Mouse (Mus musculus) embryonic facial prominence, embryonic 13.5 days (tissue): Measurements from ENCODE around the gene Cgref1. TPM values are rescaled to one million over a fixed set of nuclear protein-coding genes. Genes with fewer than 3 reads are reported as not detected.
A peak's percentile ranks its signal among the peaks of the same experiment; 100 is the strongest.

Experiments used
- ATAC-seq: fragments of 200-750 bp; cut with Nextera tagmentation; 2 replicates; pipeline ENCODE4 v1.8.0; 2017; ENCODE audit warnings: low read depth; ENCODE audit not compliant: insufficient number of reproducible peaks, insufficient read depth, low FRiP score, low TSS enrichment
- H3K27ac ChIP-seq: fragments of 300-500 bp; sonication (generic); 2 replicates; pipeline ENCODE4 v1.5.1; 2015; ENCODE audit warnings: moderate library complexity, mild to moderate bottlenecking, inconsistent platforms
- H3K27me3 ChIP-seq: fragments of 300-500 bp; sonication (generic); 2 replicates; pipeline ENCODE4 v1.6.1; 2015; ENCODE audit warnings: mild to moderate bottlenecking, inconsistent platforms
- H3K36me3 ChIP-seq: fragments of 300-500 bp; sonication (generic); 2 replicates; pipeline ENCODE4 v1.6.1; 2015; ENCODE audit warnings: mild to moderate bottlenecking, inconsistent platforms
- H3K4me1 ChIP-seq: fragments of 300-500 bp; sonication (generic); 2 replicates; pipeline ENCODE4 v1.6.1; 2015; ENCODE audit warnings: inconsistent platforms
- H3K4me2 ChIP-seq: fragments of 300-500 bp; sonication (generic); 2 replicates; pipeline ENCODE4 v1.6.1; 2015; ENCODE audit warnings: moderate library complexity, mild to moderate bottlenecking, inconsistent platforms
- H3K4me3 ChIP-seq: fragments of 300-500 bp; sonication (generic); 2 replicates; pipeline ENCODE4 v1.5.1; 2015; ENCODE audit warnings: mild to moderate bottlenecking, inconsistent platforms
- H3K9ac ChIP-seq: fragments of 300-500 bp; sonication (generic); 2 replicates; pipeline ENCODE4 v1.6.1; 2015; ENCODE audit warnings: mild to moderate bottlenecking, inconsistent platforms
- H3K9me3 ChIP-seq: fragments of 300-500 bp; sonication (generic); 2 replicates; pipeline ENCODE4 v1.6.1; 2016; ENCODE audit warnings: inconsistent platforms
- WGBS: fragments of 180-500 bp; shearing (Covaris S2); methylation state at CpG from one replicate; pipeline ENCODE4 v1.1.7; 2015; ENCODE audit warnings: mixed read lengths; 5-methylcytosine and 5-hydroxymethylcytosine counted together
- polyA plus RNA-seq: library from polyadenylated mRNA; unstranded; fragments of >200 nt; fragmentation: Nextera tagmentation; extraction: Ambion mirVana; gene quantifications from 2 replicates; pipeline ENCODE4 v1.2.1, GENCODE M21; 2015

The Cgref1 gene
- polyA plus RNA-seq, 1 experiment from 2014 or later = 11.5 TPM

DNA sequence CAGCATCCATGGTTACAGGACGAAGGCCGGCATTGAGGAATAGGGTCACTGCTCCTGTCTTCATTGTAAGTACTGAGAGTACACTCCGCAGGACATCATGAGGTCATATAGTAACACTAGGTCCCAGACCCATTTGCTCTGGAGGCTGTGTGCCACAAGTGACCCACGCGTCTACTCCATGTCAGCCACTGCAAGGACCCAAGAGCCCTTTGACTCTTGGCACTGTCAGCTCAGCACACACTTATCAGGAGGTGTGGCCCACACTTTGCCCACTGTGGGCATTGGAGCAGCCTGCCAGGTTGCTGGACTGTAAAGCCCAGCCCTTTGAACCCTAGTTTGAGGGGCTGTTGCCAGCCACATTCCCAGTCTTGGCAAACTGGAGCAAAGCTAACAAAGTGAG is 20.2 kb downstream of the Cgref1 start:
- WGBS = 93% methylated on average over 5 of the region's 5 CpGs
- Histone ChIP-seq H3K9me3 (no peaks in the 10 kb centered on the region), H3K4me3 (no peak overlapping the region), H3K9ac (no peak overlapping the region), H3K27ac (no peak overlapping the region), H3K36me3 (peaks cover 13% of the 10 kb centered on the region), H3K27me3 (no peaks in the 10 kb centered on the region), H3K4me2 (no peak overlapping the region), H3K4me1 (peaks cover 33% of the 10 kb centered on the region)
- ATAC-seq = no peak

DNA sequence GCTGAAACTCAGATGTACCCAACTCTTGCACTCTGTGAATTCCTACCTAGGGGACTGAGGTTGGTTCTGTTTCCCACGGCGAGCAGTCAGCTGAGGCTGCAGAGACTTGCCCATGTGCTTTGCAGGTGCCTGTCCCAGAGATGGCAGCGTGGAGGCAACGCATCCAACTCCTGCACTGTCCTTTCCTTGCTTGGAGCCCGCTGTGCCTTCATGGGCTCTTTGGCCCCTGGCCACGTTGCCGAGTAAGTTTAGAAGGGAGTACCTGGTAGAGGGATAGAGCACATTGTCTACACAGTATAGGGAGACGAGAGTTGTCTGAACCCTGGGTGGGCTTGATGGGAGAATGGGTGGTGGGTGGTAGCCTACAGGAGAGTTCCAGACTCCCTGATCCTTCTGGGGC is 20.8 kb downstream of the Cgref1 start:
- no peak overlapping the region for H3K4me3 ChIP-seq
- no peak for ATAC-seq
- H3K36me3 ChIP-seq = peaks cover 19% of the 10 kb centered on the region
- no peaks in the 10 kb centered on the region for H3K27me3 ChIP-seq
- no peaks in the 10 kb centered on the region for H3K9me3 ChIP-seq
- 80% methylated on average over 8 of the region's 8 CpGs for WGBS
- no peak overlapping the region for H3K9ac ChIP-seq
- H3K27ac ChIP-seq = no peak overlapping the region
- H3K4me1 ChIP-seq = peaks cover 38% of the 10 kb centered on the region
- H3K4me2 ChIP-seq = no peak overlapping the region

DNA sequence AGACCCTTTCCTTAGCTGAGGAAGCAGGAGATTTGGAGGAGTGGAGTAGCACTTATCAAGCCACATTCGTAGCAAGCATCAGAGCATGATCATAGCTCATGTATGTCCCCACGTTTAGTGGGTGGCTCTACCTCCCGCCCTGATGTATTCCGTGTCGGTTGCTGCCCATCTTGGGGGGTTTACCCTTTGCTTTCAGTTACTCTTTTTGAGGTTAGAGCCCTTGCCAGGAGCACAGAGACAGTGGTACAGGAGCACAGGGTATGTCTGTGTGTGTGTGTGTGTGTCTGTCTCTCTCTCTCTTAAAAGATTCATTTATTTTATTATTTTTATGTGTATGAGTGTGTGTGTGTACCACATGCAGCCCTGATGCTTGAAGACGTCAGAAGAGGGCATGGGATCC is 22.3 kb downstream of the Cgref1 start:
- no peak overlapping the region for H3K4me3 ChIP-seq
- no peak overlapping the region for H3K27ac ChIP-seq
- peaks cover 34% of the 10 kb centered on the region for H3K36me3 ChIP-seq
- 89% methylated on average over 6 of the region's 6 CpGs for WGBS
- H3K27me3 ChIP-seq = no peaks in the 10 kb centered on the region
- H3K4me2 ChIP-seq = no peak overlapping the region
- H3K9me3 ChIP-seq = no peaks in the 10 kb centered on the region
- peaks cover 52% of the 10 kb centered on the region for H3K4me1 ChIP-seq
- no peak for ATAC-seq
- H3K9ac ChIP-seq = no peak overlapping the region

DNA sequence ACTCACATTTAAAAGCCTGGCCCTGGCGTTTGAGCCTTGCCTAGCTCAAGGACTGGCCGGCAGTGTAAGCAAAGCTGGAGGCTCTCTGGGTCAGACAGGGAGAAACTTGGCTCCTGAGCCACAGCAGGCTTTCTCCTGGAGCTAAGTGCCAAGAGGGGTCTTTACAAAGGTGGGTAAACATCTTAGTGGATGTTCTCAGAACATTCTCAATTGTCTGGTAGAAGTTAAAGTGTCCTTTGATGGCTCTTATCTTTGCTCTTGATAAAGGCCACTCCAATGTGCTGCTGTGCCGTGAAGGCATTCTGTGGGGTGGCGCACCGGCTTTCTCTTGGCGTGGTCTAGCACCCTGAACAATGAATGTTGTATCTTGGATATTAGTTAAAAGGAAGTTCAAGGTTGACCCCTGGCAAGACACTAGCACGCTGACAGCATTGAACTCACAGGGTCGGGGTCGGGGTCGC is 22.8 kb downstream of the Cgref1 start:
- H3K27ac ChIP-seq = no peak overlapping the region
- peak overlapping the region; percentile 74; the same call in 1 of the 2 replicates for H3K9ac ChIP-seq
- no peak for ATAC-seq
- WGBS = 76% methylated on average over 10 of the region's 10 CpGs
- H3K9me3 ChIP-seq = no peaks in the 10 kb centered on the region
- peaks cover 39% of the 10 kb centered on the region for H3K36me3 ChIP-seq
- no peaks in the 10 kb centered on the region for H3K27me3 ChIP-seq
- H3K4me3 ChIP-seq = no peak overlapping the region
- H3K4me1 ChIP-seq = peaks cover 52% of the 10 kb centered on the region
- H3K4me2 ChIP-seq = peak overlapping the region; percentile 76

DNA sequence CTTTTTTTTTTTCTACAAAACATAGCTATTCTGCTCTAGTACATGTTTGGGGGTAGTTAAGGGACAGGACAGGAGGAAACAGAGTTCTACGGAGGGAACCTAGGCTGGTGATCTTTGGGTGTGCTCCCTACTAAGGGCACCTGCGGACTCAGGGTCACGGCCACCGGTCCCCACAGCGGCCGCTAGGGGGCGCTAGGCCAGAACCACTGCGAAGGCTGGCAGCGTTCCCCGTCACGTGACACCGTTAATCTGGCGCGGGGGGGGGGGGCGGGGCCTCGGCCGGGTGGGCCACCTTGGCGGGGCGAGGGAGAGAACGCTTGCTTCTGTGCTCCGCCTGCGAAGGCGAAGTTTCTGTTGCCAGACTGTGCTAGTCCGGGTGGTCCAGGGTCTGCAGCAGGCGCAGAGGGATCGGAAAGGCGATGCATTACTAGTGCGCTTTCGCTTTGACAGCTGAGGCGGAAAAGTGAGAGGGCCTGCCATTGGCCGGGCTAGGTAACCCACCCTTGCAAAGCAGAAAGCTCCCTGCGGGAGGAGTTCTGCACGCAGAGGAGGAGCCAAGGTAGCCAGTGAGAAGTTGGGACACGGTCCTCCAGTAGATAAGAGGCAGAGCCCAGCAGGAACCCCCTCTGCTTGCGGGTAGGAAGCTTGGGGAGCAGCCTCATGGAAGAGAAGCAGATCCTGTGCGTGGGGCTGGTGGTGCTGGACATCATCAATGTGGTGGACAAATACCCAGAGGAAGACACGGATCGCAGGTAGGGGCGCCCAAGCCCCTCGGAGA is 23.9 kb downstream of the Cgref1 start, which contains the start of gene Khk:
Khk (plus strand) TSS at position 176 of the 778 bp plus-strand sequence.
- no peaks in the 10 kb centered on the region for H3K9me3 ChIP-seq
- H3K4me2 ChIP-seq = peak within 1 kb of the TSS; percentile 76
- H3K4me1 ChIP-seq = peaks cover 62% of the 10 kb centered on the region
- peak within 1 kb of the TSS; percentile 74 for H3K9ac ChIP-seq
- H3K27ac ChIP-seq = peak within 1 kb of the TSS; percentile 89
- peaks cover 51% of the 10 kb centered on the region for H3K36me3 ChIP-seq
- peak within 1 kb of the TSS; percentile 46 for H3K4me3 ChIP-seq
- no peaks in the 10 kb centered on the region for H3K27me3 ChIP-seq
- WGBS = 2% methylated on average over 40 of the region's 40 CpGs
- peak; percentile 79 for ATAC-seq

DNA sequence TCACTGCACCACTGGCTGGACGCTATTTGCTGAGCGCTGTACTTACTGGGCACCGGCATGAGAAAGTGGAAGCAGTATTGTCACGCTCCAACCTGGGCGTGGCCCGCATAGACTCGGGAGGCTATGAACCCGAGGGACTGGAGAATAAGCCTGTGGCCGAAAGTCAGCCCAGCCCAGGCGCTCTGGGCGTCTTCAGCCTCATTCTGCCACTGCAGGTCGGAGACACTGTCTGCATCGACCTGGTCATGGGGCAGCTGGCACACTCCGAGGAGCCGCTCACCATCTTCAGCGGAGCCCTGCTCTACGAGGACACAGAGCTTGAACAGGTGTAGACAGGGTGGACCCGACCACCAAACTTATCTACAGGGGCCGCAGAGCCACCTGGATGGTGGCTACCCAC is 24.8 kb downstream of the Cgref1 start:
- peaks cover 51% of the 10 kb centered on the region for H3K36me3 ChIP-seq
- H3K9ac ChIP-seq = 0 out of 2 replicates have a peak overlapping the region, but pooled peaks have one; percentile 17
- no peak for ATAC-seq
- peaks cover 68% of the 10 kb centered on the region for H3K4me1 ChIP-seq
- no peaks in the 10 kb centered on the region for H3K9me3 ChIP-seq
- no peak overlapping the region for H3K4me3 ChIP-seq
- 68% methylated on average over 19 of the region's 19 CpGs for WGBS
- no peaks in the 10 kb centered on the region for H3K27me3 ChIP-seq
- no peak overlapping the region for H3K27ac ChIP-seq
- H3K4me2 ChIP-seq = peak overlapping the region; percentile 76; the same call in 1 of the 2 replicates

DNA sequence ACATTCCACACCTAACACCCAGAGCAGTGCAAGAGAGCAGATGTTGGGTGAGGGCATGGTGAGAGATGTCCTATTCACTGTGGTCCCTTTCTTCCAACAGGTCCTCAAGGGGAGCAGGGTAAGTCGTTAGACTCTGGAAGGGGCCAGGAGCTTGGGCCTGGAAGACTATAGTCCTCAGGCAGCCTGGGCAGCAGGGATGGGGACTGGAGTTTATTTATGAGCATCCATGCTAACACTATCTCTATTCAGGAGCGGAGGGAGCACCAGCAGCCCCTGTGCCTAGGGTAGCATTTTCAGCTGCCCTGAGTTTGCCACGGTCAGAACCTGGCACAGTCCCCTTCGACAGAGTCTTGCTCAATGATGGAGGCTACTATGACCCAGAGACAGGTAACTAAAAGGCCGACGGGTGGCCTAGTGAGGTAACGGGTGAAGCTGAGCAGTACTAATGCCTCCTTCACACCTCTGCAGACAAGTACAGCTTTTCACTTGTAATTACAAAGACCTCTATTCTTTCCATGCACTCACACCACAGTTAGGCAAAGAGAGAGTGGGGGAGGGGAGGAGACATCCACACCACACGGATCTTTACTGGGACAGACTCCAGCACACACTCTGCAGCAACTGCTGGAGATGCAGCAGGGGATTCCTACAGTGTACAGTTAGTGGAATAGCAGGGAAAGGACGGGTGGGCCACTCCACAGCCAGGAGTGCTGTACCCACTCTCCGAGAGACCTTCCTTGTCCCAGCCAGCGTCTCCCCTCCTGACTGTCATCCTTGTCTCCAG is 25.4 kb downstream of the Cgref1 start:
- Histone ChIP-seq H3K4me2 (no peak overlapping the region), H3K4me1 (peaks cover 73% of the 10 kb centered on the region), H3K36me3 (peaks cover 47% of the 10 kb centered on the region), H3K9ac (0 out of 2 replicates have a peak overlapping the region, but pooled peaks have one; percentile 17), H3K9me3 (no peaks in the 10 kb centered on the region), H3K4me3 (no peak overlapping the region), H3K27ac (no peak overlapping the region), H3K27me3 (no peaks in the 10 kb centered on the region)
- no peak for ATAC-seq
- WGBS = 66% methylated on average over 11 of the region's 11 CpGs

DNA sequence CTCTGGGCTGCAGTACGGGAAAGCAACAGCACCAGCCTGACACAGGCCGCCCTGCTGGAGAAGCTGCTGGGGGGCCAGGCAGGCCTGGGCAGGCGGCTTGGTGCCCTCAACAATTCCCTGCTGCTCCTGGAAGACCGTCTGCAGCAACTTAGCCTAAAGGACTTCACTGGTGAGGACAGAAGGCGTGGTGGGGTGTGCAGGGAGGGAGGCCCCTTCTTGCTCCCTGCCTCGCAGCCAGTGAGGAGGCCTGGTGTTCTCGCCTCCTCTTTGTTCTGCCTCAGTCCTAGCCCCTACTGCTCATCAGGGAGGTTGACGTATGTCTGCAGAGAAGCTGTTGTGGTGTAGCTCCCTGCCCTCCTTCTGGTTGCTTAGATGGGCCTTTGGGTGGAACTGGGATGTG is 26.7 kb downstream of the Cgref1 start:
- Histone ChIP-seq H3K9me3 (no peaks in the 10 kb centered on the region), H3K36me3 (peaks cover 47% of the 10 kb centered on the region), H3K4me3 (no peak overlapping the region), H3K27ac (peak overlapping the region; percentile 39; the same call in 1 of the 2 replicates), H3K4me2 (no peak overlapping the region), H3K27me3 (no peaks in the 10 kb centered on the region), H3K4me1 (peaks cover 84% of the 10 kb centered on the region), H3K9ac (peak overlapping the region; percentile 36)
- ATAC-seq = no peak
- WGBS = 75% methylated on average over 8 of the region's 8 CpGs

DNA sequence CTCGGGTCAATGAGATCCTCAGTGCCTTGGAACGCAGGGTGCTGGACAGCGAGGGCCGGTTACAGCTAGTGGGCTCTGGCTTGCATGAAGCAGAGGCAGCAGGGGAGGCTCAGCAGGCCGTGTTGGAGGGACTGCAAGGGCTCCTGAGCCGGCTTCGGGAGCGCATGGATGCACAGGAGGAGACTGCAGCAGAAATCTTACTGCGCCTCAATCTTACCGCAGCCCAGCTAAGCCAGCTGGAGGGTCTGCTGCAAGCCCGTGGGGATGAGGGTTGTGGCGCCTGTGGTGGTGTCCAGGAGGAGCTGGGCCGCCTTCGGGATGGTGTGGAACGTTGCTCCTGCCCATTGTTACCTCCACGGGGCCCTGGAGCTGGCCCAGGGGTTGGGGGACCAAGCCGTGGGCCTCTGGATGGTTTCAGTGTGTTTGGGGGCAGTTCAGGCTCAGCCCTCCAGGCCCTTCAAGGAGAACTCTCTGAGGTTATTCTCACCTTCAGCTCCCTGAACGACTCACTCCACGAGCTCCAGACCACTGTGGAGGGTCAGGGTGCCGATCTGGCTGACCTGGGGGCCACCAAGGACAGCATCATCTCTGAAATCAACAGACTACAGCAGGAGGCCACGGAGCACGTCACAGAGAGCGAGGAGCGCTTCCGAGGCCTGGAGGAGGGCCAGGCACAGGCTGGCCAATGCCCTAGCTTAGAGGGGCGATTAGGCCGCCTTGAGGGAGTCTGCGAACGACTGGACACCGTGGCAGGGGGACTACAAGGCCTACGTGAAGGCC is 27.3 kb downstream of the Cgref1 start:
- Histone ChIP-seq H3K9me3 (no peaks in the 10 kb centered on the region), H3K4me3 (no peak overlapping the region), H3K4me2 (no peak overlapping the region), H3K4me1 (peaks cover 87% of the 10 kb centered on the region), H3K36me3 (peaks cover 47% of the 10 kb centered on the region), H3K9ac (peak overlapping the region; percentile 36), H3K27ac (0 out of 2 replicates have a peak overlapping the region, but pooled peaks have one; percentile 39), H3K27me3 (no peaks in the 10 kb centered on the region)
- 88% methylated on average over 31 of the region's 31 CpGs for WGBS
- no peak for ATAC-seq

DNA sequence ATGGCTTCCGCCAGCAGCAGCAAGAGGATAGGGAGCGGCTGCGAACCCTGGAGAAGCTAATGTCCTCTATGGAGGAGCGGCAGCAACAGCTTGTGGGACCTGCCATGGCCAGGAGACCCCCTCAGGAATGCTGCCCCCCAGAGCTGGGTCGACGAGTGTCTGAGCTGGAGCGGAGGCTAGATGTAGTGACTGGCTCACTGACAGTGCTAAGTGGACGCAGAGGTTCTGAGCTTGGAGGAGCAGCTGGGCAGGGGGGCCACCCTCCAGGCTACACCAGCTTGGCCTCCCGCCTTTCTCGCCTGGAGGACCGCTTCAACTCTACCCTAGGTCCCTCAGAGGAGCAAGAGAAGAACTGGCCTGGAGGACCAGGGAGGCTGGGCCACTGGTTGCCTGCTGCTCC is 28.0 kb downstream of the Cgref1 start:
- H3K27ac ChIP-seq = no peak overlapping the region
- H3K4me2 ChIP-seq = no peak overlapping the region
- no peak for ATAC-seq
- no peaks in the 10 kb centered on the region for H3K9me3 ChIP-seq
- 88% methylated on average over 11 of the region's 11 CpGs for WGBS
- H3K36me3 ChIP-seq = peaks cover 47% of the 10 kb centered on the region
- H3K27me3 ChIP-seq = no peaks in the 10 kb centered on the region
- H3K4me1 ChIP-seq = peaks cover 87% of the 10 kb centered on the region
- no peak overlapping the region for H3K4me3 ChIP-seq
- H3K9ac ChIP-seq = 0 out of 2 replicates have a peak overlapping the region, but pooled peaks have one; percentile 4

DNA sequence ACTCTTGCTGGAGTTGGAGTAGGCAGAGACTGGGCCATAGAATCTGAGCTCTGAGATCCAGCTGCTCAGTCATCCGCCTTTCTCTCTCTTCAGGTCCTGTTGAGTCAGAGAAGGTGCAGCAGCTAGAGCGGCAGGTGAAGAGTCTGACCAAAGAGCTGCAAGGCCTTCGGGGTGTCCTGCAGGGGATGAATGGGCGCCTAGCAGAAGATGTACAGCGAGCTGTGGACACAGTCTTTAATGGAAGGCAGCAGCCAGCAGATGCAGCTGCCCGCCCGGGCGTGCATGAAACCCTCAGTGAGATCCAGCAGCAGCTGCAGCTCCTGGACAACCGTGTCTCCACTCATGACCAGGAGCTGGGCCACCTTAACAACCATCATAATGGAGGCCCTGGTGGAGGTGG is 28.6 kb downstream of the Cgref1 start:
- 93% methylated on average over 9 of the region's 9 CpGs for WGBS
- Histone ChIP-seq H3K4me3 (no peak overlapping the region), H3K9me3 (no peaks in the 10 kb centered on the region), H3K4me1 (peaks cover 86% of the 10 kb centered on the region), H3K9ac (peak overlapping the region; percentile 4; the same call in 1 of the 2 replicates), H3K27me3 (no peaks in the 10 kb centered on the region), H3K4me2 (no peak overlapping the region), H3K27ac (no peak overlapping the region; the same call in 1 of the 2 replicates), H3K36me3 (peaks cover 47% of the 10 kb centered on the region)
- no peak for ATAC-seq
